Mouse (Mus musculus): ENCODE data around the gene Cog3.
A peak's percentile ranks its signal among the peaks of the same experiment; 100 is the strongest.

Gene Cog3

DNA sequence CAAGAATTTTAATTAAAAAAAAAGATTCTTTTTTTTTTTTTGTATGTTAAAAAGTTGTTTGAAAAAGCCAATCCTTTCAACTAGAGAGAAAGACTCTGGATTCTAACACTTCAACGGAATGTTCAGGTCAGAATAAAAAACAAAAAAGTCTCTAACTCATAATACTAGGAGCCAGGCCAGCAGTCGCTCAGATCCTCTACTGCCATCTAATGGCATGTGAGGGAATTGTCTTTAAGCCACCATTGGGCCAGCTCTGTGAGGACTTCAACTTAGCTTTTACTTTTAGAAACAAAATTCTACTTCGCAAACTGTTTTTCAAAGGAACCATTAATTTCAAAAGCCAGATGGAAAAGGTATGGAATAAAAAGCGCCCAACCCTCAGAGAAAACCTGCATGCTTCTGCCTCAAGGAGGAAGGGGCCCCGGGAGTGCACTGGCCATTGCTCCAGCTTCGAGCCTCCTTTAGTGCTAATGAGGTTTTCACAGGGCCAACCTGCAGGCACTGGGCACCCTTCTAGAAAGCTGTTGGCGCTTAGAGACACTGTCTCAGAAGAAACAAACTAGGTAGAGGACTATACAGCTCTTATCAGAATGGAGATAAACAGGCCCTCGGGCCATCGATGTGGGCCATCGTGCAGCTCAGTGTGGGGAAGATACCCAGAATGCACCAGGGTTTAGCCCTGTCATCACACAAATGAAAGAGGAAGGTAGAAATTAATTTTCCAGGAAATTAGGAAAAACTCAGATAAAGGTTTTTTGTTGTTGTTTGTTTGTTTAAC is 6.9 kb upstream of the Cog3 start:
- DNase-seq (ENCODE audit: low read depth, low spot score), result peak; percentile 77

DNA sequence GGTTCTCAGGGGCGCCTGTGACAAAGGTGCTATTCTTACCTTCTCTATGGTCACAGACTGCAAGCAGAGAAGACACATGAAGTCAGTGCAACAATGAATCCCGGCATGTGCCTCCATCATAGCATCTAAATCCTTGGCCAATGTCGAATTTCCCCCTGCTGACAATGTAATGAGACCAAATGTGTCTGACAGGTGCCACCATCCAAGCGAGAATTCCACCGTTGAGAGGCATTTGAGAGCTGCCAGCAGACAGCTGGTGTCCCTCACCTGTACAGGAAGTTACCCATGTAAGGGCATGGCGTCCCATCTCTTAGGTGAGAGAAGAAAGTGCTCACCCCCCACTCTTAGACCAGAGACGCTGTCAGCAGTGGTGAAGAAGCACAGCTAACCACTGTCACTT is 4.1 kb upstream of the Cog3 start:
- no peak for DNase-seq (ENCODE audit: low read depth, low spot score)

DNA sequence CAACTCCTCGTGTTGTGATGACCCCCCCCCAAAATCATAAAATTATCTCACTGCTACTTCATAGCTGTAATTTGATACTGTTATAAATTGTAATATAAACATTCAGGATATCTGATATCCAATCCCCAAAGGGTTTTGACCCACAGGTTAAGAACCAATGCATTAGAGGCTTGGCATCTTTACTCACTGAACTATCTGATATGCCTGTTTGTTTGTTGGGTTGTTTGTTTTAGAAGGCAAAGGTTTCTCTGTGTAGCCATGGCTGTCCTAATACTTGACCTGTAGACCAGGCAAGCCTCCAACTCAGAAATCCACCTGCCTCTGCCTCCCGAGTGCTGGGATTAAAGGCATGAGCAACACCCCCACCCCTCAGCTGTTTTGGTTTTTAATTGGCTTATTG is 3.5 kb upstream of the Cog3 start:
- DNase-seq (ENCODE audit: low read depth, low spot score), result no peak

DNA sequence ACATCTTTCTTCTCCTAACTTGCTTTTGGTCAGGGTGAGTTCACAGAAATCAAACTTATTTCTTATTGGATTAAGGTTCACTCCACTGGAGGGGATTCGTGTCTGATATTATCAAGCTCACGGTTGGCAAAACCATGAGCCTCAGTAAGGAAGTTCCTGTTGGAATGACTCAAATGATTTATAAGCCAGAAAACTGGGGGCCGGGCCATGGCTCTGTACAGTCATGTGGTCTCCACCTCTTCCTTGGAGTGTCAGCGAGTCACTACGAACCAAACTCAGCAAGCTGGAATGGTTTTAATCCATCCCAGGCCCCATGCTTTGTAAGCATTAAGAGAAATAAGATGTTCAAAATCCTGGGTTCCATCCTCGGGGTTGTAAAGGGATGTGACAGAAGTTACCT is 2.7 kb upstream of the Cog3 start:
- DNase-seq (ENCODE audit: low read depth, low spot score), result no peak

DNA sequence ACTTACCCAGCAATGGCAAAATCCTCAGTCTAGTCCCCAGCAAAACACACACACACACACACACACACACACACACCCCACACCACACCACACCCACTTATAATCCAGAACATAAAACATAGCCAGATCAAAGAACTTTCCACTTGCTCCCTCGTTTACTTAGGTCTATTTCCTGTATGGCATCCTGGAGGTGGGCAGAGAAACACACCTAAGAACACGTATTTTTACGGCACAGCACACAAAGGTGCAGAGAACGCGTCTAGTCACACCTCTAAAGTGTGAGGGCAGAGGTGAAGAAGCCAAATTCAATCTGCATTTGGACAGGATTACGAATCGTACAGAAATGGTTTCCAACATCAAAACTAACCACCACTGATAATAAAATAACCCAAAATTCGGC is 1.1 kb downstream of the Cog3 start:
- DNase-seq (ENCODE audit: low read depth, low spot score), result peak; percentile 39

DNA sequence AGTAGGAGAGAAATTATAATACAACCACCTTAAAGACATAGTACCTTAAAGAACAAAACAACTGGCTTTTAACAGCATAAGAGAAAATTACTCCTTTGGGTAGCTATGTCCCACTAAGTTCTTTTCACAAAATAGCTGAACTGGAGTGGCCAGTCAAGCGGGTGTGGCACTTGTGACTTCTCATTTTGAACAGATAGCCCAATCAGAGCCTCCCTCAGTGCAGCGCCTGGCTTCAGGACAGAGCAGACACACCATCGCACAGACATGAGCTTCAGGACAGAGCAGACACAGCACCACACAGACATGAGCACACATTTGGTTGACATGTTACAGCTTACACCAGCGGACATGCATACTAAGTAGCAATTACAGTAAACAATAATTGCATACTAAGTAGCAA is 3.3 kb downstream of the Cog3 start:
- no peak for DNase-seq (ENCODE audit: low read depth, low spot score)

DNA sequence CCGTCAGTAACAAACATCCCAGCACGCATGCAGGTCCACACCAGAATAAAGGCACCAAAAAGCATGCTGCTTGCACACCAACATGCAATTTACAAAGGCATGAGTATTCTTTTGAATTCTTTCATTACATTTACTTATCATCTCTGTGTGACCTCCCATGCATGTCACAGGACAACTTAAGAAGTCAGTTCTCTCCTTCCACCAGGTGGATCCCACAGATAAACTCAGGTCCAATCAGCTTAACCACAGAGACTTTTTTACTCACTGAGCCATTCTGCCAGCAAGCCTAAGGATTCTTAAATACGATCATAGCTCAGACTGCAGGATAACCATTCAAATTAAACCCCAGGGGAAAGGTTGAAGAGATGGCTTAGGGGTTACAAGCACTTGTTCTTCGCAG is 5.2 kb downstream of the Cog3 start:
- DNase-seq (ENCODE audit: low read depth, low spot score), result no peak

DNA sequence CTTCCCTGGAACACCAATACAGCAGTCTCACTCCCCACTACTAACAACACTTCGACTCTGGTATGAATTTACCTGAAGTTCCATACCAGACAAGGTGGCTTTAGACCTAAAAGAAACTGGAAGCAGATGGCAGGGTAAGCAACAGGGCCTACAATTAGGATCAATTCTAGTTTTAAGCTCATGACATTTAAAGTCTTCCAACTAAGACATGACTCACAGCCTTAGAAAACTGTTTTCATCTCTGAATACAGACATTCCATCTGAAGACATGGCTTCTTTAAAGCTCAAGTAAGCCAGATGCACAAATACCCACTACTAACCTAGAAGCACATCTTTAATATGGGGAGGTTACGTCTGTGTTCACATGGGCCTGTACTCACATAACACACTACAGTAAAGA is 6.4 kb downstream of the Cog3 start:
- no peak for DNase-seq (ENCODE audit: low read depth, low spot score)

DNA sequence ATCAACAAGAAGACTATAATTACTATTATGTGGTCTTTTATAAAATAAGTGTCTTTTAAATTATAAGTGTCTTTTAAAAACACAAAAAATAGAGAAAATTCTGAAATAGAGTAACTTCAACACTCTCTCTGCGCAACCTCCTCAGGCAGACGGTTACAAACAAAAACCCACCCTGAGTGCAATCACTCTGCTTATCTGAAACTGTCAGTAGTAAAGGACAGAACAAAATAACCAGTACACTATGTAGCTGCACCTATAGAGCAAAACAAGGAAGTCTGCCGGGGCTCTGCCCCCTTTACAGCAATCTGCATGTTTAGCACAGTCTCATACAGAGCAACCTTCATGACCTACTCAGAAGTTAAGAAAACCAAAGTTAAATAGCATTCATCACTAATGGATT is 12.4 kb downstream of the Cog3 start:
- no peak for DNase-seq (ENCODE audit: low read depth, low spot score)

DNA sequence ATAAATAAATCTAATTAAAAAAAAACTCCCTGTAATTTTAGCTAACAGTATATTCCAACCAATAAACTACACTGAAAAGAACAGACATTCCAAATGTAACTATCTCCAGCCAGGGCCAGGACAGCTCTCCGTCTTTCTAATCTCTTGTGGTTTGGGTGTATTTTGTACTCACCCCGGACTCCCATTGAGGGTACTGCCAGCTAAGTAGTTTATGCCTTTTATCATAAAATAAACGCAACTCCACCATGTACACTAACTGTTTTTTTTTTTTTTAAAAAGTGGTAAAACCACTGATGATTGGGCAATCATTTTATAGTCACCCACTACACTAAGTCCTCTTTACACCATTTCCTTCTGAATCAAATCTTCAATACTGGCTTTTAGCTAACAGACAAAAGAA is 18.7 kb downstream of the Cog3 start:
- DNase-seq (ENCODE audit: low read depth, low spot score), result no peak

DNA sequence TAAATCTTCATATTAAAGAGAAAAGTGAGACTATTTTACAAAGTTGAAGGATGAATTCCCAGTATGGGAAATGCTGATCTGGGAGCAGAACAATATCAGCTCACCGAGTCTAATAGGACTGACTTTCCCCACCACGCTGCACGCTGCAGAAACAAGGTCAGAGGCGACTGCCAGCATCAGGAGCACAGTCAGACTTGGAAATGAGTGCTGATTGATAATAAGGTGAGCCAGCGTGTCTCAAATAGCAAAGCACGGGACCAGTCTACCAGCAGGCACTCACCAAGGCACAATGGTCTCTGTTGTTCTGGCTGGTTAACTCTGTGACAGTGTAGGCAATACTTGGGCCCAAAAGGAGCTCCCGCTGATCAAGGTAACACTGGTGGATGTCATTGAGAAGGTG is 21.7 kb downstream of the Cog3 start:
- no peak for DNase-seq (ENCODE audit: low read depth, low spot score)

DNA sequence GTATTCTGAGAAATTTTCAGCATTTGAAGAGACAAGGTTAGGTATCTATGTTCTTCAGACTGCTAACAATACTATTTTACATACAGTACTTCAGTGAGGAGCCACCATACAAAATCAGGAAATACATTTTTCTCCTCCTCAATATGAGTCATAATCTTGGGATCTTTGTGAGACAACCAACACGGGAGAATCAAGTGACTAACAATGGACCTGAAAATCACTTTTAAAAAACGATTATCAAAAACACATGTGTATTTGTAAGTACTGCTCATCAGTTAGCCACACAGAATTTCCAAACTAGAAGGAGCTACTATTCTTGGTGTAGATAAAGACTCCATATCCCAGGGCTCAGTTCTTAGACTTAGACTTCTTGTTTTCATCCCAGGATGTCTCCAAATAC is 23.0 kb downstream of the Cog3 start:
- no peak for DNase-seq (ENCODE audit: low read depth, low spot score)

DNA sequence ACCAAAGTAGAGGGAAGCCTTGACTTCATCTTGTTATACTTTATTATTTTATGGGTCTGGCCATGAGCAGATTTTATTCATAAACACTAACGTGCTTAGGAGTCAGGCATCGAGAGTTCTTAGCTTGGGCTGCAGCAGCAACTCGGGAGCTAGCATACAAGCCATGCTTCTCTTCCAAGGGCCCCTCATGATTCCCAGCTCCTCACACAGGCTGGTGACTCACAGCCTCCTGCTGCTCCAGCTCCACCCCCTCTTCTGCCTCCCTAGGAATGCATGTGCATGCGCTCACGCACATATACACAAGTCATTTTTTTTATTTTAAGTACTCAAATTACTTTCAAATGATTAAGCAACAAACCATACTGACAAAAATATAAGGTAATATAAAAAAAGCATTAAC is 26.2 kb downstream of the Cog3 start:
- DNase-seq (ENCODE audit: low read depth, low spot score), result no peak

DNA sequence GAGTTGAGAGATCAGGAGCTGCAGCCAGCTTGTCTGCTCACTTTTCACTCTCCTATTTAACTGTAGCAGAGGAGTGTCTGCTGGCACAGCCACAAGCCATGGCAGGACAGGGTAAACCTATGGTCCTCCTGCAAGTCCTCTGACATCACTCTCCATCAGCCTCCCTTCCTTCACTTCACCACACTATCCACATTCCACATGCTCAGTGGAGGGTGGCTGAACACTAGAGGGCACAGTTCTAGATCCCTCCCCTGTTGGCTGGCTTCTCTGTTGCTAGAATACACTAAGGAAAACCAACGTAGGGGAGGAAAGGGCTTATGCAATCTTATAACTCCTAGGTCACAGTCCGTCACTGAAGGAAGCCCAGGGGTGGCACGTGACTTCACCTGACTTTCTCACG is 27.3 kb downstream of the Cog3 start:
- peak; percentile 55 for DNase-seq (ENCODE audit: low read depth, low spot score)

DNA sequence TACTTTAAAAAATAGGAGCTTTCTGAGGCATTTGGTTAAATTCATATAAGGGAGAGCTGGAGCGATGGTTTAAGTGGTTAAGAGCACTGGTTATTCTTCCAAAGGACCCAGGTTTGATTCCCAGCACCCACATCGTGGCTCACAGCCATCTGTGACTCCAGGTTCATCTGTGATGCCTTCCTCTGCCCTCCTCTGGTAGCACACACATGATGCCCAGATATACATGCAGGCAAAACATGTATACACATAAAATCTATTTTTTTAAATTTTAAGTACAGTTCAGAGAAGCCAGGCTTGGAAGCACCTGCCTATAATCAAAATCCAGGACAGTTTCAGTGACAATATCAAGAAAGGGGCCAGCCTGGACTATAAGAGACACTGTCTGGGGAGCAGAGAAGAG is 31.5 kb downstream of the Cog3 start:
- no peak for DNase-seq (ENCODE audit: low read depth, low spot score)

DNA sequence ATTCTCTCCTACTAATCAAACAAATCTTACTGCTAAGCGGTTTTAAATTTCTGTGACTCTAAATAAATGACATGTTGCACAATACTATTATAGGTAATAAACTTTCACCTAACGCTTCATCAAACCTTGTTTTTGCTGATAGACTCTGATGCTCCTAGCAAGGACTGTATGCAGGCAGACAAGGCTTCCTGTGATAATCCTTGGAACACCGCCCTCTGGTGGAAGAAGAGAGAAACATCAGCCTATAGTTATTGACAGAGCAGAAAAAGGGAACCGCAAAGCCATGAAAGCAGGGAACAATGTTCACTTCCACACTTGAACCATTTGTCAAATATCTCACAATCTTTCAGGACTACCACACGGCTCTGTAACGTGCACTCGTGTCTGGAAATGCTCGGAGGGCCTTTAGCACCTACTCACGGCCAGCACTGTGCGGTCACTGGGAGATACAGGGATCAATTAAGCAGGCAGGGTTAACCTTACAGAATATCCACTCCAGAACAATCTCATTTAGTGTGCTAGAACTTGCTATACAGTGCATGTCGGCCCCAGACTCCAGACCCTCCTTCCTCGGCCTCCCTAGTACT is 32.2 kb downstream of the Cog3 start:
- DNase-seq (ENCODE audit: low read depth, low spot score), result peak; percentile 81

DNA sequence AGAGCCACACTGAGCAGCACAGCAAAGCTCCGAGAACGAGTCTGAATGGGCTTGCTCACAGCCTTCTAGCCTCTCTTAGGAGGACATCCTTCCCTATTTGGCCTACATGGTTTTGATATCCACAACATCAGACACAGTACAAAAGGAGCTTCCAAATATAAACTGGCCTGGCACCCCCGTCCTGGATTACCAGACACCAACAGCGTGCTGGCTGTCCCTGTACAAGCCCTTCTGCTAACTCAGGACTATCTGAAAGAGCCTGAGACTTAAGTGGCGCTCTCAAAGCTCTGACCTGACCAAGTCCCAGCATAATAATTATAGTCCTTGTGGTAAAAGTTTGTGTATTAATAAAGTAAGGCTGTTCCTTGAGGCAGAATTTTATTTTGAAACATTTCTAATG is 34.2 kb downstream of the Cog3 start:
- DNase-seq (ENCODE audit: low read depth, low spot score), result no peak

DNA sequence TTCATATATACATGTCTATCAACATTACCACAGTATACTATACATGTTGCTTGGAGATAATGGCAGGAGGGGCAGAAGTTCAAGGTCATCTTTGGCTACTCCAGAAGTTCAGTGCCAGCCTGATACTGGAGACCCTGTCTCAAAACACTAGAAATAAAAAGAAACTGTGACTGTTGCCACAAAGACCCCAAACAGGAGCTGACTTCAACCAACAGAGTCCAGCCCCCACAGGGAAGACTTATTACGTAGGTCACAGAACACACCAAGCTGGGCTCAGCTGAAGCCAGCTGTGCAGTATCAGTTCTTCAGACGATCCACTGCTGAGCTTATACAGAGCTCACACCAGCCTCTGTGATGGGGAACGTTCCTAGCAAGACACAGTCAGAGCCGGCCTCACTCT is 37.9 kb downstream of the Cog3 start:
- DNase-seq (ENCODE audit: low read depth, low spot score), result no peak

DNA sequence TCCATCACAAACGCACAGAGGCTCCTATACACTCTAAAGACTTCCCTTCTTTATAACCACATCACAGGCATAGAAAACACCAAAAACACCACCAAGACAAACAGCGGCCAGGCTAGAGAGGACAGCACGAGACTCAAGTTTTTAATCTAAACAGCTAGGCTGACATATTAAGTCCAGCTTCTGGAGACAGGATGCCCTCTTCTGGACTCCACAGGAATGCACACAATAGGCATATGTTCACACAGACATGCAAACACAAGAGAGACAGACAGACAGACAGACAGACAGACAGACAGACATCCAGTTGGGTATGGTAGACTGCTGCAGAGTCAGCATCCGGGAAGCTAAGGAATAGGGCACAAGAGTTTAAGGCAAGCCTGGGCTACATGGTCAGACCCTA is 40.7 kb downstream of the Cog3 start:
- no peak for DNase-seq (ENCODE audit: low read depth, low spot score)

DNA sequence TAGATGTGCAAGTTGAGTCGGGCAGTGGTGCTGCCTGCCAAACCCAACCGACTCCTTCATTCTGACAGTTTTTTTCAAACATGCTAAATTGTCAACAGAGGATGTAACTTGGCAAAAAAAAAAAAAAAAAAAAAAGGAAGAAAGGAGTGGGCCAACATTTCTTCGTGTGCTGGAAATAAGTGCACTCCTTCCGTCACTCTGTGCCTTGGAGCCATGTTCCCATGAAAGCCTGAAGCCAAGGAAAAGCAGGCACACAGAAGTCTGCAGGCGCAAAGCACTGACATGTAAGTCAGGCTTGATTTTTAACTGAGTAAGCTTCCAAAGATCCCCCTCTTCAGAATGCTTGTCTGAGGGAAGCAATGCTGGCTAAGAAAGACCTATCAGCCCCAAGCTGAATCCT is 41.6 kb downstream of the Cog3 start:
- no peak for DNase-seq (ENCODE audit: low read depth, low spot score)

DNA sequence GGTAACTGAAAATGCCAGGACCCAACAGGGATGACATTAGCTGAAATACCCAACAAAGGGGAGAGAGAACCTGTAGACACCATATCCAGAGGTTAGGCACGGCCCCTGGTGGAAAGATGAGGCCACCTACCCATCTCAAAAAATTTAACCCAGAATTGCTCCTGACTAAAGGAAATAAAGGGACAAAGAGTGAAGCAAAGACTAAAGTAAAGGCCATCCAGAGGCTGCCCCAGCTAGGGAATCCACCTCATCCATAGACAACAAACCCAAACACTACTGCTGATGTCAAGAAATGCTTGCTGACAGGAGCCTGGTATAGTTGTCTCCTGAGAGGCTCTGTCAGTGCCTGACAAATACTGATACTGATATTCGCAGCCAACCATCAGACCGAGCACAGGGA is 42.6 kb downstream of the Cog3 start:
- no peak for DNase-seq (ENCODE audit: low read depth, low spot score)

DNA sequence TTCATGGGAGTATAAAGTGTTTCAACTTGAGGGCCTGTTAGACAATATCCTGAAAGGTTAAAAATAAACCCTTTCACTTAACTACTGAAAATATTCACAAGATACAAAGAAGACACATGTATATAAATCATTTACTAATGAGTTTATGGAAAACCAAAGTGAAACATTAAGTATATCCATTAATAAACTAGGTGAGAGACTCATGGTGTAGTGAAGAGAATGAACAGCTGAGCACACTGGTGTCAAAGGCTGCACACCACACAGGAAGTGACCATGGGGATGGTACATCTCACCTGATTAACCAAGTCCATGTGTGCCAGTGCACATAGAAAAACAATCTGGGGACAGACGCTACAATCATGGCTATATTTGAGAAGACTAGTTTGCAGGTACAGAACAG is 45.3 kb downstream of the Cog3 start:
- DNase-seq (ENCODE audit: low read depth, low spot score), result no peak

DNA sequence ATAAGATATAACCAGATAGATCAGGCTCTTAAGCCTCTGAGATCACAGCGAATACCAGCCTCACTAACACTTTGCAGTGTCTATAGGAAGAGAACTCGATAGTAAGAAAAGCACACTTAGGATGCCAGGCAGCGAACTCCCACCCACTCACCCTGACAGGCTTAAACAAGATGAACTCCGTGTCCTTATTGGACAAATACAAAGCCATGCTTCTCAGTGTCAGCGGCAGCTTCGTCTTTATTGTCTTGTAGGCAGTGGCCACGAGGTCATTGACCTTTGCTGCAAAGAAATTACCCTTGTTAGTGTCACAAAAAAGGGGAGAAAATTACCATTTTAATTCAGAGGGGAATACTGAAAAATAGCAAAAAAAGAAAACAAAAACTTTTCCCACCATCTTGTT is 46.5 kb downstream of the Cog3 start:
- DNase-seq (ENCODE audit: low read depth, low spot score), result no peak

DNA sequence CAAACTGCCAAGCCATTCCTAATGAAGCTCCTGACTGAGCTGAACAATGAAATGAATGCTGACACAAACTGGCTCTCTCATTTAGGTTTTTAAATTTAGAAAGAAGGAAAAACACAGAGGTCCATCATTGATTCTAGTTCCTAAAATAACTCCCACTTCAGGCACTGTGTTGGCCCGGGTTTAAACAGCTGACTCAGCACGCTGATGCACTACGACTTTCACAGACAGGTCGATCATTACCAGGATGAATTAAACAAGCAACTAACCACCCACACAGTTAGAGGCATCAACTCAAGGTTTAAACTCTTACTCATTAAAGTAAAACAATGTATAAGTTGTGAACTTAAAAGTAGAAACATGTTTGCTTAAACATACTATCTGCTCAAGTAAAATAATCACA is 47.7 kb downstream of the Cog3 start:
- no peak for DNase-seq (ENCODE audit: low read depth, low spot score)

Measured in CD4-positive, CD25-positive, alpha-beta regulatory T cell, adult 2 months (primary cell).